Mouse (Mus musculus) intestine, embryonic 16.5 days (tissue): ENCODE measurements at regions not wholly inside any gene's neighbourhood (a gene's known extent, or its start where the extent isn't known, plus 50 kb on each side); places are given as distances from the start of the nearest gene placed in this dataset.

Experiments used
- ATAC-seq: fragments of 200-750 bp; cut with Nextera tagmentation; 2 replicates; pipeline ENCODE4 v1.8.0; 2017; ENCODE audit warnings: moderate TSS enrichment, moderate library complexity
- H3K27ac ChIP-seq: fragments of 300-500 bp; sonication (generic); 2 replicates; pipeline ENCODE4 v1.5.1; 2014; ENCODE audit warnings: mild to moderate bottlenecking, low read length
- H3K27me3 ChIP-seq: fragments of 300-500 bp; sonication (generic); replicated peaks from 2 replicates; pipeline ENCODE4 v1.6.1; 2014; ENCODE audit warnings: low read length, control low read depth, mixed read lengths; ENCODE audit not compliant: control insufficient read depth, insufficient read depth
- H3K36me3 ChIP-seq: fragments of 300-500 bp; sonication (generic); 2 replicates; pipeline ENCODE4 v1.6.1; 2014; ENCODE audit warnings: low read length, control low read depth; ENCODE audit not compliant: control insufficient read depth, insufficient read depth
- H3K4me1 ChIP-seq: fragments of 300-500 bp; sonication (generic); 2 replicates; pipeline ENCODE4 v1.6.1; 2014; ENCODE audit warnings: low read length, control low read depth, mixed read lengths; ENCODE audit not compliant: control insufficient read depth, insufficient read depth
- H3K4me2 ChIP-seq: fragments of 300-500 bp; sonication (generic); 2 replicates; pipeline ENCODE4 v1.6.1; 2014; ENCODE audit warnings: low read depth, low read length, control low read depth
- H3K4me3 ChIP-seq: fragments of 300-500 bp; sonication (generic); 2 replicates; pipeline ENCODE4 v1.5.1; 2014; ENCODE audit warnings: mild to moderate bottlenecking, low read length
- H3K9ac ChIP-seq: fragments of 300-500 bp; sonication (generic); 2 replicates; pipeline ENCODE4 v1.6.1; 2014; ENCODE audit warnings: low read depth, low read length
- H3K9me3 ChIP-seq: fragments of 300-500 bp; sonication (generic); 2 replicates; pipeline ENCODE4 v1.6.1; 2016; ENCODE audit warnings: low read length, control low read depth; ENCODE audit not compliant: control insufficient read depth
- WGBS: fragments of 180-500 bp; shearing (Covaris S2); extraction: QIAGEN DNeasy Blood & Tissue Kit; methylation state at CpG from one replicate; pipeline ENCODE4 v1.1.7; 2014; 5-methylcytosine and 5-hydroxymethylcytosine counted together

GRCm38 (mm10) chr4:45746451-45746850, 52.4 kb upstream of the Aldh1b1 start:
- H3K4me1 ChIP-seq: 0 out of 2 replicates have a peak, but pooled peaks cover 6% of the 10 kb centered on the region
- H3K27me3 ChIP-seq: no peaks in the 10 kb centered on the region
- H3K27ac ChIP-seq: no peak overlapping the region
- no peak overlapping the region for H3K4me3 ChIP-seq
- no peak overlapping the region for H3K9ac ChIP-seq
- no peaks in the 10 kb centered on the region for H3K36me3 ChIP-seq
- H3K4me2 ChIP-seq: no peak overlapping the region
- ATAC-seq: no peak
- WGBS: 90% methylated on average over 3 of the region's 3 CpGs
- no peaks in the 10 kb centered on the region for H3K9me3 ChIP-seq

- Histone ChIP-seq H3K27me3 (no peaks in the 10 kb centered on the region), H3K4me2 (no peak overlapping the region), H3K36me3 (no peaks in the 10 kb centered on the region), H3K4me3 (no peak overlapping the region), H3K9ac (no peak overlapping the region), H3K4me1 (0 out of 2 replicates have a peak, but pooled peaks cover 6% of the 10 kb centered on the region), H3K27ac (peak overlapping the region; percentile 31), H3K9me3 (no peaks in the 10 kb centered on the region)
- WGBS: 47% methylated on average over 9 of the region's 9 CpGs
- ATAC-seq: no peak
These were observed 53.1 kb upstream of the Aldh1b1 start for GRCm38 (mm10) chr4:45745746-45746145.

GRCm38 (mm10) chr4:45744849-45745407, 53.9 kb upstream of the Aldh1b1 start:
- no peaks in the 10 kb centered on the region for H3K9me3 ChIP-seq
- H3K36me3 ChIP-seq: no peaks in the 10 kb centered on the region
- H3K4me2 ChIP-seq: no peak overlapping the region
- H3K27ac ChIP-seq: no peak overlapping the region
- H3K4me1 ChIP-seq: 0 out of 2 replicates have a peak, but pooled peaks cover 6% of the 10 kb centered on the region
- no peaks in the 10 kb centered on the region for H3K27me3 ChIP-seq
- H3K9ac ChIP-seq: no peak overlapping the region
- H3K4me3 ChIP-seq: no peak overlapping the region
- 88% methylated on average over 4 of the region's 4 CpGs for WGBS
- ATAC-seq: no peak

- Histone ChIP-seq H3K9ac (no peak overlapping the region), H3K4me1 (0 out of 2 replicates have a peak, but pooled peaks cover 2% of the 10 kb centered on the region), H3K27ac (no peak overlapping the region), H3K9me3 (no peaks in the 10 kb centered on the region), H3K4me3 (no peak overlapping the region), H3K4me2 (no peak overlapping the region), H3K36me3 (no peaks in the 10 kb centered on the region), H3K27me3 (no peaks in the 10 kb centered on the region)
- ATAC-seq: no peak
- WGBS: 84% methylated on average over 12 of the region's 12 CpGs
These were observed 58.0 kb upstream of the Aldh1b1 start for GRCm38 (mm10) chr4:45740779-45741365.

GRCm38 (mm10) chr4:45740319-45740718, 58.5 kb upstream of the Aldh1b1 start:
- ATAC-seq: no peak
- H3K27ac ChIP-seq: no peak overlapping the region
- 78% methylated on average over 5 of the region's 5 CpGs for WGBS

GRCm38 (mm10) chr4:45739696-45740095, 59.1 kb upstream of the Aldh1b1 start:
- Histone ChIP-seq H3K27ac (no peak overlapping the region), H3K4me3 (no peak overlapping the region), H3K9me3 (no peaks in the 10 kb centered on the region), H3K9ac (no peak overlapping the region), H3K27me3 (no peaks in the 10 kb centered on the region), H3K4me2 (no peak overlapping the region), H3K4me1 (no peaks in the 10 kb centered on the region), H3K36me3 (no peaks in the 10 kb centered on the region)
- 56% methylated on average over 3 of the region's 3 CpGs for WGBS
- ATAC-seq: no peak

More at GRCm38 (mm10) chr4:45740319-45740718, 58.5 kb upstream of the Aldh1b1 start:
- no peaks in the 10 kb centered on the region for H3K4me1 ChIP-seq
- H3K9ac ChIP-seq: no peak overlapping the region
- no peaks in the 10 kb centered on the region for H3K9me3 ChIP-seq
- no peaks in the 10 kb centered on the region for H3K36me3 ChIP-seq
- H3K27me3 ChIP-seq: no peaks in the 10 kb centered on the region
- H3K4me2 ChIP-seq: no peak overlapping the region
- H3K4me3 ChIP-seq: no peak overlapping the region

- Histone ChIP-seq H3K4me1 (no peaks in the 10 kb centered on the region), H3K9ac (no peak overlapping the region), H3K4me2 (no peak overlapping the region), H3K27me3 (no peaks in the 10 kb centered on the region), H3K9me3 (no peaks in the 10 kb centered on the region), H3K36me3 (no peaks in the 10 kb centered on the region), H3K4me3 (no peak overlapping the region), H3K27ac (no peak overlapping the region)
- no peak for ATAC-seq
- 65% methylated on average over 9 of the region's 9 CpGs for WGBS
These were observed 59.7 kb upstream of the Aldh1b1 start for GRCm38 (mm10) chr4:45739168-45739567.

- Histone ChIP-seq H3K4me3 (no peak overlapping the region), H3K27me3 (no peaks in the 10 kb centered on the region), H3K4me1 (no peaks in the 10 kb centered on the region), H3K9me3 (no peaks in the 10 kb centered on the region), H3K9ac (no peak overlapping the region), H3K4me2 (no peak overlapping the region), H3K36me3 (no peaks in the 10 kb centered on the region), H3K27ac (no peak overlapping the region)
- WGBS: 77% methylated on average over 11 of the region's 11 CpGs
- ATAC-seq: no peak
These were observed 60.1 kb upstream of the Aldh1b1 start for GRCm38 (mm10) chr4:45738746-45739145.

GRCm38 (mm10) chr4:45736215-45736815, 62.5 kb upstream of the Aldh1b1 start:
- ATAC-seq: no peak
- Histone ChIP-seq H3K4me1 (no peaks in the 10 kb centered on the region), H3K9me3 (no peaks in the 10 kb centered on the region), H3K27ac (no peak overlapping the region), H3K36me3 (no peaks in the 10 kb centered on the region), H3K27me3 (no peaks in the 10 kb centered on the region), H3K4me3 (no peak overlapping the region), H3K9ac (no peak overlapping the region), H3K4me2 (no peak overlapping the region)
- 58% methylated on average over 10 of the region's 10 CpGs for WGBS
